Mouse (Mus musculus) megakaryocyte, embryonic 14.5 days (primary cell): ENCODE measurements around the gene Hormad1.

Experiments
- FLI1 ChIP-seq: IDR thresholded peaks from 2 replicates; pipeline ENCODE4 v1.6.1; 2012; ENCODE audit warnings: low read length, inconsistent platforms, mixed read lengths
- GATA1 ChIP-seq: IDR thresholded peaks from 3 replicates; pipeline ENCODE4 v1.6.1; 2012; ENCODE audit warnings: mixed read lengths, low read length, inconsistent platforms, borderline replicate concordance

DNA sequence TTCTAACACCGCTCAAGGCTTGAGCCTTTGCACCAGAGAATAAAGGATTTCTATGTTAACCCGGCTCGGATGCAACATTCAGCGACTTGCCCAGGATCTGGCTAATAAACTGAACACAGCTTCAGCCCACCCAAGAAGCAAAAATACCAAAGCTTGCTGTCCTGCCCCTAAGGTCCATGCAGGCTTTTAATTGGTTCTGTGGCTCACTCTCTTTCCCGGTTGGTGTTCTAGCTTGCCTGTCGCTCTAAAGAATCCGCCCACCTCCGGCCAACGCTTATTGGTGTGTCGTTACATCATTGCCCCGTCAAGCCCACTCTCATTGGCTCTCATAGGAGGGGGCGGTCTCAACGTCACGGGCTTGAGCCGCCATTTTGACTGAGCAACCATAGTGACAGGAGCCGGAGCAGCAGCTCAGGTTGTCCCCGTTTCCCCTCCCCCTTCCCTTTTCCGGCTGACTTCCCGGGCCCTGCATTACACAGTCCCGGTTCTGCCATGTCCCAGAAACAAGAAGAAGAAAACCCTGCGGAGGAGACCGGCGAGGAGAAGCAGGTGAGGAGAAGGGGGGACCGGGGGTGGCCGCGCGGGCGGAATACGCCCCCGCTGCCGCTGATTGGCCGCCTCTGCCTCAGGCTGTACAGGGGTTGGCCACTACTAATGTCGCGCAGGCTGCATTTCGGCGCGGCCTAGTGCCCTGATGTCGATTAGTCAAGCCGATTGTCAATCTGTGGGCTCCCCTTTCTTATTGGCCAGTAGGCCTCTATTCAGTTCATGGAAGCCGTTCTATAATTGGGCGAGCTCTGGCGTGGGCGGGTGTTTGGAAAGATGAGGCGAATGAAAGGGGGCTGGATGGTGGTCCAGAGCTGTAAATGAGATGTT, 65.4 kb downstream of the Hormad1 start, which contains the start of gene Ensa:
- no peak for TF ChIP-seq GATA1
- no peak for TF ChIP-seq FLI1
